Mouse (Mus musculus) thymus, adult 2 months (tissue): ENCODE data around the gene Prm1.

Source experiments
- CTCF ChIP-seq: fragments of 200-500 bp; IDR thresholded peaks from 2 replicates; pipeline ENCODE4 v1.5.1; 2012; ENCODE audit warnings: mild to moderate bottlenecking, control low read depth, low read length, moderate library complexity, borderline replicate concordance; ENCODE audit not compliant: control insufficient read depth, poor library complexity, insufficient read depth; ENCODE audit errors: extremely low read depth
- POLR2A ChIP-seq: fragments of 200-500 bp; IDR thresholded peaks from 2 replicates; pipeline ENCODE4 v1.6.1; 2012; ENCODE audit warnings: mild to moderate bottlenecking, low read length, control low read depth, moderate library complexity; ENCODE audit not compliant: control insufficient read depth, poor library complexity, insufficient read depth; ENCODE audit errors: extremely low read depth

- TF ChIP-seq POLR2A (peak; percentile 72), CTCF (peak; percentile 51; the same call in 1 of the 2 replicates)
These were observed 29.4 kb upstream of the Prm1 start, which contains the start of gene Rmi2 for GRCm38 (mm10) chr16:10834911-10835587.
